Mouse (Mus musculus) kidney, postnatal 0 days (tissue): Measurements from ENCODE around the gene Ercc4. TPM values are rescaled to one million over a fixed set of nuclear protein-coding genes. Genes with fewer than 3 reads are reported as not detected.

Source experiments
- ATAC-seq: fragments of 200-750 bp; cut with Nextera tagmentation; replicated peaks from 2 replicates; pipeline ENCODE4 v1.8.0; 2017; ENCODE audit warnings: low read depth, moderate number of reproducible peaks, moderate TSS enrichment, moderate library complexity; ENCODE audit not compliant: low FRiP score
- DNase-seq: peaks from one replicate; pipeline ENCODE4 v3.0.0-alpha.2; 2016; ENCODE audit warnings: low spot score
- H3K27ac ChIP-seq: fragments of 300-500 bp; sonication (generic); 2 replicates; pipeline ENCODE4 v1.5.1; 2014; ENCODE audit warnings: mild to moderate bottlenecking
- H3K27me3 ChIP-seq: fragments of 300-500 bp; sonication (generic); 2 replicates; pipeline ENCODE4 v1.6.1; 2014; ENCODE audit warnings: low read length, mixed read lengths; ENCODE audit not compliant: insufficient read depth
- H3K36me3 ChIP-seq: fragments of 300-500 bp; sonication (generic); 2 replicates; pipeline ENCODE4 v1.6.1; 2014; ENCODE audit warnings: low read length, mixed read lengths; ENCODE audit not compliant: insufficient read depth
- H3K4me1 ChIP-seq: fragments of 300-500 bp; sonication (generic); replicated peaks from 2 replicates; pipeline ENCODE4 v1.6.1; 2014; ENCODE audit warnings: antibody characterized with exemption, low read length, mixed read lengths; ENCODE audit not compliant: insufficient read depth
- H3K4me2 ChIP-seq: fragments of 300-500 bp; sonication (generic); 2 replicates; pipeline ENCODE4 v1.6.1; 2014; ENCODE audit warnings: mild to moderate bottlenecking, low read length, moderate library complexity, mixed read lengths
- H3K4me3 ChIP-seq: fragments of 300-500 bp; sonication (generic); replicated peaks from 2 replicates; pipeline ENCODE4 v1.5.1; 2014; ENCODE audit warnings: low read depth, low read length
- H3K9ac ChIP-seq: fragments of 300-500 bp; sonication (generic); 2 replicates; pipeline ENCODE4 v1.6.1; 2014; ENCODE audit warnings: low read depth, low read length
- H3K9me3 ChIP-seq: fragments of 300-500 bp; sonication (generic); replicated peaks from 2 replicates; pipeline ENCODE4 v1.6.1; 2016; ENCODE audit warnings: low read length, inconsistent platforms, mixed read lengths
- CTCF ChIP-seq: IDR thresholded peaks from 2 replicates; pipeline ENCODE4 v1.5.1; 2016; ENCODE audit warnings: antibody characterized with exemption, low read depth, mild to moderate bottlenecking, moderate library complexity
- WGBS: fragments of 180-500 bp; shearing (Covaris S2); extraction: QIAGEN DNeasy Blood & Tissue Kit; methylation state at CpG from one replicate; pipeline ENCODE4 v1.1.7; 2014; 5-methylcytosine and 5-hydroxymethylcytosine counted together
- polyA plus RNA-seq: library from polyadenylated mRNA; unstranded; fragments of >200 nt; fragmentation: Nextera tagmentation; extraction: Ambion mirVana; gene quantifications from 2 replicates; pipeline ENCODE4 v1.2.1, GENCODE M21; 2015

The Ercc4 gene
- 9.9 and 11.0 TPM in 2 replicates for polyA plus RNA-seq

DNA sequence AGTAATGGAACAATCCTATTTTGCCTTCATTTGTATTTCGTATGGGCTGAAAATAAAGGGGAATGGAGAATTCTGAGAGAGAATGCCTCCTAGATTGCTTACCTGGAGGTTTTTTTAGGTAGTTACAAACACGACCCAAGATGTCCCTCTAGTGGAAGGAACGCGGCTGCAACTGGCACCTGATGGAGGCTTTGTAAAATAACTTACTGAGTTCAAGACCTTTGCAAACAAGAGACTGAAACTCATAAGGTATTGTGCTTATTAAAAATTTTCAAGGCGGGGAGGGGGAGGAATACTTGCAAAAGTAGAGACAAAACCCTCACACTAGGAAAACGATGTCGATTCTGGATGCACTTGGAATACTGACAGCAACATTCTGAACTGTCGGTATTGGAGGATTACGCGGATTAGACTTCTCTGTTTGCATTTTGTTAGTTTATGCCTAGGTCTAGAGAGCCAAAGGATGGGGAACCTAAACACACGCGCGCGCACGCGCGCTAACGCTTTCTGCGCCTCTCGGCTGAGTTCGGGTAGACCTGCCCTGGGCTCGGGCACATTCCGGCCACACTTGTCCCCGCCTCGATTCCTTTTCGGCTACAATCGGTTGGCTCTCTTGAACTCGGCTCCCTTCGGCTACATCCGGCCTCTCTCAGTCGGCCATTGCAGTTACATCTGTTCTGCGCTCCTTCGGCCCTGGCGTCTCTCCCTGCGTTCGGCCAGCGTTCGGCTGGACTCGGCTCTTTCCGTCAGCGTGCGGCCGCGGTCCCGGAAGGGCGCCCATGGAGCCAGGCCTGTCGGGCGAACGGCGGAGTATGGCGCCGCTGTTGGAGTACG is at the start of gene Ercc4:
TSS of gene Ercc4 (plus strand) at position 529 of the 834 bp plus-strand sequence.
- Histone ChIP-seq H3K27me3 (no peaks in the 10 kb centered on the region), H3K9ac (peak within 1 kb of the TSS; percentile 83), H3K4me1 (peaks cover 5% of the 10 kb centered on the region; the same call in 1 of the 2 replicates), H3K9me3 (no peaks in the 10 kb centered on the region), H3K27ac (peak within 1 kb of the TSS; percentile 82), H3K4me2 (peak within 1 kb of the TSS; percentile 84), H3K4me3 (peak within 1 kb of the TSS; percentile 57), H3K36me3 (peaks cover 11% of the 10 kb centered on the region; the same call in 1 of the 2 replicates)
- peak; percentile 97 for ATAC-seq
- WGBS, result 1% methylated on average over 53 of the region's 53 CpGs
- TF ChIP-seq CTCF, result peak; percentile 84
- DNase-seq, result peak; percentile 99

DNA sequence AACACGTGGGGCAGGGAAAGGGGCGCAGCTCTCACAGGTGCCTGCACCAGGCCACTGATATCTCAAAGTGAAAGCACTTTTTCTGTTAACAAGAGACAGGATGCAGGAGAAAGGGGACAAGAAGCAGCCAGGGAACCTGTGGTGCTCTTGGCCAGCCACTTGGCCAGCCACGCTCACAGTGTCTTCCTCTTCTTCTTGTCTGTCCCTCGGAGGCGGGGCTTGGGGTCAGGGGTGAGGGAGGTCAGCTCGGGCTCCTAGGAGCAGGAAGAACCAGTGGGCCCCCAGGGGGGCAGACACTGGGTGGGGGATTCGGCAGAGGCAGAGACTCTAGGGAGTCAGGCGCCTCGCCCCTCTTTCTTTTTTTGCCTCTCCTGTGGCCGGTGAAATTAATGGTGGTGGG is 48.4 kb upstream of the Ercc4 start:
- H3K36me3 ChIP-seq, result no peaks in the 10 kb centered on the region
- no peak overlapping the region for H3K4me3 ChIP-seq
- H3K27me3 ChIP-seq, result no peaks in the 10 kb centered on the region
- no peak overlapping the region for H3K27ac ChIP-seq
- ATAC-seq (0 out of 2 replicates have a peak, but pooled peaks have one; percentile 10), DNase-seq (no peak)
- WGBS, result 27% methylated on average over 10 of the region's 10 CpGs
- H3K4me1 ChIP-seq, result no peaks in the 10 kb centered on the region
- peak overlapping the region; percentile 44 for H3K4me2 ChIP-seq
- H3K9me3 ChIP-seq, result no peaks in the 10 kb centered on the region
- H3K9ac ChIP-seq, result no peak overlapping the region
- no peak for TF ChIP-seq CTCF

DNA sequence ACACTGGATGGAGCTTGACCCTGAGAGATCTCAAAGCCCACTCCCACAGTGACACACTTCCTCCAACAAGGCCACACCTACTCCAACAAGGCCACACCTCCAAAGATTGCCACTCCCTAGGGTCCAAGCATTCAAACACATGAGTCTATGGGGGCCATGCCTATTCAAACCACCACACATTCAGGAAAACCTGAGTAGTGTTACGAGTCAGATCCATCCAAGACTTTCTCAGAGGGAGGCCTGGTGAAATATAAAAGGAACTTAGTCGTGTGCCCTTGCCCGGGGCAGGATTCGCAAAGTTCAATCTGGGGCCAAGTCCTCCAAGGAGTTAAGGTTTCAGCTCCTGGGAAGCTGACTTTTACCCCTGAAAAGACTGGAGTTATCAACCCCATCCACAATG is 35.3 kb upstream of the Ercc4 start:
- DNase-seq (no peak), ATAC-seq (no peak)
- TF ChIP-seq CTCF, result no peak
- Histone ChIP-seq H3K4me2 (no peak overlapping the region), H3K4me3 (no peak overlapping the region), H3K9me3 (no peaks in the 10 kb centered on the region), H3K36me3 (no peaks in the 10 kb centered on the region), H3K4me1 (no peaks in the 10 kb centered on the region), H3K27me3 (no peaks in the 10 kb centered on the region), H3K9ac (no peak overlapping the region), H3K27ac (no peak overlapping the region)
- 88% methylated on average over 4 of the region's 4 CpGs for WGBS

DNA sequence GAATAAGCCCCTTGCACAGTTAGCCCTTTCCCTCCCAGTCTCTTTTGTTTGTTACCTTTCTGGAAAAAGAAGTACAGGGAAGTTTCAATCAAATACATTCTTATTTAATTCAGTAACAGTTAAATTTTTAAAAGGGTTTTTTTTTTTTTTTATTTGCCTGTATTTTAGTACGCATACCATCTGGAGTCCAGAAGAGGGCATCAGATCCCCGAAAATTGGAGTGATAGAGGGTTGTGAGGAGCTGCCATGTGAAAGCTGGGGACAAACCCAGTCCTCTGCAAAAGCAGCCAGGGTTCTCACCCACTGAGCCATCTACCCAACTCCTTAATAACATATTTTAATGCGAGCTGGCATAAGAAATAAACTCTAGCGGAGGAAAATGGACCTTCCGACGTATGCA is 29.3 kb upstream of the Ercc4 start:
- H3K9ac ChIP-seq, result no peak overlapping the region
- H3K4me2 ChIP-seq, result no peak overlapping the region
- 72% methylated on average over 6 of the region's 6 CpGs for WGBS
- ATAC-seq (no peak), DNase-seq (peak; percentile 21)
- no peaks in the 10 kb centered on the region for H3K27me3 ChIP-seq
- H3K9me3 ChIP-seq, result no peaks in the 10 kb centered on the region
- no peaks in the 10 kb centered on the region for H3K36me3 ChIP-seq
- no peak overlapping the region for H3K27ac ChIP-seq
- no peaks in the 10 kb centered on the region for H3K4me1 ChIP-seq
- peak; percentile 35 for TF ChIP-seq CTCF
- H3K4me3 ChIP-seq, result no peak overlapping the region

DNA sequence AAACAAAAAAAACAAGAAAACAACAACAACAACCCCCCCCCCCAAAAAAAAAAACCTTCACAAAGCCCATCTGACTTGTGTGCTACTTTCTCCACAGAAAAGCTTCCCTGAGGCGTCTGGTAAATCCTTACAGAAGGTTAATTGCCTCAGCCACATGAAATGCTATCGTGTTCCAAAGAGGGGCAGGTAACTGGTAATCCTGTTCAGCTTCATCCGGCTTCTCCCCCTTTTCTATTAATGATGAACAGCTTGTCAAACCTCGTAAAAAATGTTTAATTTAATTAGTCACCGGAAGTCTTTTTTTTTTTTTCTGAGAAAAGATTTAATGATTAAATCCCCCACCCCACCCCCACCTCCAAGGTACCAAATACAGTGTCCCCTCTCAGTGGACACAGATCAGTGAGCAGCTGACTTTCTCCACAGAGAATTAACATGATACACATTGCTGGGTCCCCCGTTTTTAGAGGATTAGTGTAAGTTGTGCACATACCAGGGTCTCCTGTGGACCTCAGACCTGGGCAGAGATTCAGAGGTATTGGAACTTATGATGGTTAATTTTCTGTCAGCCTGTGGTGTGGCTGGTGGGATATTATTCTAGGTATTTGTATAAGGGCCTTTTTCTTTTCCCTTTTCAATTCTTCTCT is 26.2 kb upstream of the Ercc4 start:
- ATAC-seq (peak; percentile 59; the same call in 1 of the 2 replicates), DNase-seq (peak; percentile 24)
- TF ChIP-seq CTCF, result no peak
- no peaks in the 10 kb centered on the region for H3K9me3 ChIP-seq
- H3K4me1 ChIP-seq, result no peaks in the 10 kb centered on the region
- no peak overlapping the region for H3K27ac ChIP-seq
- no peak overlapping the region for H3K4me3 ChIP-seq
- no peak overlapping the region for H3K9ac ChIP-seq
- H3K27me3 ChIP-seq, result no peaks in the 10 kb centered on the region
- 39% methylated on average over 6 of the region's 6 CpGs for WGBS
- H3K4me2 ChIP-seq, result no peak overlapping the region
- H3K36me3 ChIP-seq, result no peaks in the 10 kb centered on the region

DNA sequence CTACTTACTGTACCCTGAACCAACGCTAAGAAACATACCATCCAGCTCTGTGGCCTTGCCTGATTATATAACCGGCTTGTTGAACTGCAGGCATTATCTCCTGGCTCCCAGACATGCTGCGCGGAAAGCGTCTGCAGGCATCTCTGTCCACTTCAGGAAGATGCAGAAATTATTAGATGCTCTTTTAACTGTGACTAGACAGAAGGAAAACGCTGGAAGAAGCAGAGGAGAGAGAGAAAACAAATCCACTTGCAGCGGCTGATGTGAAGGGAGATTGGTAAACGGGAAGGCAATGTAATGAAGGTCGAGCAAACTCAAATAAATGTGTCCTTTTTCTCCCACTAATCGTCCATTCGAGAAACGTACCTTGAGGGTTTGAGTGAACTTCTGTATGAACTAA is 1.1 kb upstream of the Ercc4 start:
- Histone ChIP-seq H3K9me3 (no peaks in the 10 kb centered on the region), H3K9ac (no peak overlapping the region), H3K27me3 (no peaks in the 10 kb centered on the region), H3K4me3 (no peak overlapping the region), H3K27ac (no peak overlapping the region), H3K4me2 (no peak overlapping the region), H3K36me3 (peaks cover 2% of the 10 kb centered on the region; the same call in 1 of the 2 replicates), H3K4me1 (peaks cover 5% of the 10 kb centered on the region; the same call in 1 of the 2 replicates)
- TF ChIP-seq CTCF, result no peak
- 82% methylated on average over 12 of the region's 12 CpGs for WGBS
- no peak for ATAC-seq
- DNase-seq, result no peak
